Mouse (Mus musculus) ES-E14 (cell line): ENCODE data around the gene Dnajb2.

ENCODE experiments used
- CHD2 ChIP-seq: IDR thresholded peaks from 2 replicates; pipeline ENCODE4 v1.6.1; 2014; ENCODE audit warnings: mild to moderate bottlenecking, low read depth, low read length, inconsistent platforms
- HCFC1 ChIP-seq: IDR thresholded peaks from 2 replicates; pipeline ENCODE4 v1.6.1; 2012; ENCODE audit warnings: low read length, inconsistent platforms, borderline replicate concordance; ENCODE audit not compliant: insufficient read depth
- MAFK ChIP-seq: IDR thresholded peaks from 2 replicates; pipeline ENCODE4 v1.6.1; 2014; ENCODE audit warnings: mild to moderate bottlenecking, low read depth, low read length, inconsistent platforms; ENCODE audit not compliant: insufficient read depth
- ZC3H11A ChIP-seq: IDR thresholded peaks from 2 replicates; pipeline ENCODE4 v1.6.1; 2012; ENCODE audit warnings: low read depth, mild to moderate bottlenecking, inconsistent platforms, low read length, borderline replicate concordance
- ZNF384 ChIP-seq: IDR thresholded peaks from 2 replicates; pipeline ENCODE4 v1.6.1; 2012; ENCODE audit warnings: low read depth, low read length, inconsistent platforms

DNA sequence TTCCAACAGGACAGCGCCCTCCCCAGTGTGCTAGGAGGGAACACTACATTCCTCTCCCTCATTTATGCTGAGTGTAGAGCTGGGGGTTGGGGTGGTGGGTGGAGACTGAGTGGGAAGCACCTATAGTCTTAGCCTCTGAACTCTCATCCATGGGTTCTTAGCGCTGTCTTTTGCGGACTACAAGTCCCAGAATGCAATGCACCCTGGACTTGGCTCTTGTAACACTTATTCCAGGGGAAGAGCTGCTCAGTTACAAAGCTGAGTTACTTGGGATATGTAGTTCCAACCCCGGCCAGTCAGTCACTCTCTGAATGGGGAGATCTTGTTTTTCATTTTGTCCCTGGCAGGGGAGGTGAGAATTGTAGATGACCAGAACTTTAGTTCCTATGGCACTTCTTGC lies 8.6 kb downstream of the Dnajb2 start:
- TF ChIP-seq ZC3H11A: no peak
- peak; percentile 97 for TF ChIP-seq HCFC1
- TF ChIP-seq CHD2: no peak
- TF ChIP-seq ZNF384: no peak
- TF ChIP-seq MAFK: 0 out of 2 replicates have a peak, but pooled peaks have one; percentile 14
